Mouse (Mus musculus): ENCODE results near the gene Abca16.

Abca16 gene

DNA sequence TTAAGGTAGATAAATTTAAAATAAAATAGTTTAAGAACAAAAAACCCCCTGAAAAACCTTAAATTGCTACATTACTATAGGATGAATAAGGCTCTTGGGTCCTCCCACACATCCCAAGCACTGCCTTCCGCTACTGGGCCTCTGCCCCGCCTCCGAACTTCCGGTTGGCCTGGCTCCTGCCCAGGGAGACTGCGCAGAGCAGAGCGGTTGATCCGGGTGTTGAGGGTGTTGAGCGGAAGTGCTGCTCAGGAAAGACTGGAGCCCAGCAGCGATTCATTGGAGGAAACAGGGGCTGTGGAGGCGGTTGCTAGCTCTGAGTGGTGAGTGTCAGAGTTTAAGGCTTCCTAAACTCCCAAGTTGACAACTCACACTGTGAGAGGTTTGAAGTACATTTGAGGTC lies at the start of gene Abca16:
Gene Abca16 (plus strand): TSS at position 201 of the 400 bp plus-strand sequence.
- DNase-seq = no peak

DNA sequence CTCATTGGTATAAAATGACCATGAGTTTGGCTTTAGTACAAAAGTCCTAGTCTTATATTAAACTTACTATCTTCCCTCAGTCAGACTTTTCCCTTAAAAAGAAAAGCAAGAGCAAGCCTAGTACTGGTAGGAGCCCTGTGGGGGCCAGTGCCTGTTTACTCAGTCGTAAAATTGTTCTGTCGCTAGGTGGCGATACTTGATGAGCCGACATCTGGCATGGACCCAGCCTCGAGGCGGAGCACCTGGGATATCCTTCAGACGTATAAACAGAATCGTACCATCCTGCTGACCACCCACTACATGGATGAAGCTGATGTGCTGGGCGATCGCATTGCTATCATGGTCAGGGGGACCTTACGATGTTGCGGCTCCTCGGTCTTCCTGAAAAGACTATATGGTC lies 48.3 kb upstream of the Abca16 start:
- DNase-seq = no peak

DNA sequence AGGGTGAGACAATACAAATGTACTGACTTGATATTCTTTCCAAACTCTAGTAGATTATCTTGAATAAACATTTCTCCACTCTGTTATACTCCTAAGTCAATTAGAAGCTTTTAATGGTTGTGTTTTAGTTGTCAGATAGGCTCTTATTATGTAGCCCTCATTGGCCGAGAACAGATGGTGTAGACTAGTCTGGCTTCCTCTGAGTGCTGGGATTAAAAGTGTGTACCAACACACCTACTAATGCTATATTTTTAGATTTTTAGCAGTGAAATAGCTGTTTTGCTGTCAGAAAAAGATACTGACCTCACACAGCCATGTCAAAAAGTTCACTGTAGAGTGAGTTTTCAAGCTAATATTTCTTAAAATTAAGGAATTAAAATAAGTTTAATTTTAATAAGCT lies 2.9 kb downstream of the Abca16 start:
- DNase-seq = no peak

DNA sequence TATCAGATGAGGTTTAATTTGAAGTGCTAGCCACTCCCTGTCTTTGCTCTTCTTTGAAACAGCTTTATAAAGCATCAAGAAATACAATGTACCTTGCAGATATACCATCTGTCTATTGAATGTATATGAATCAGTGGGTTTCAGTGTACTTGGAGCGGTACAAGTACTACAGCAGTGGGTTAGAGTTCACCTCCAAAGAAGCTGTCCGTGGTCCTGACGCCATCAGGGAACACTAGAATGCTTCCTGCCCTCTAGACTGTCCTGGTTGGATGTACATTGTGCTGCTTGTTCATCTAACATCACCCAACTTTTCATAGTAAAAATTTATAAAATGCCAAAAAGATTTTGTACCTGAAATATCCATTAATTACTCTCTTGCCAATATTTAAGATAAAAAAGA lies 17.2 kb downstream of the Abca16 start:
- DNase-seq = no peak

DNA sequence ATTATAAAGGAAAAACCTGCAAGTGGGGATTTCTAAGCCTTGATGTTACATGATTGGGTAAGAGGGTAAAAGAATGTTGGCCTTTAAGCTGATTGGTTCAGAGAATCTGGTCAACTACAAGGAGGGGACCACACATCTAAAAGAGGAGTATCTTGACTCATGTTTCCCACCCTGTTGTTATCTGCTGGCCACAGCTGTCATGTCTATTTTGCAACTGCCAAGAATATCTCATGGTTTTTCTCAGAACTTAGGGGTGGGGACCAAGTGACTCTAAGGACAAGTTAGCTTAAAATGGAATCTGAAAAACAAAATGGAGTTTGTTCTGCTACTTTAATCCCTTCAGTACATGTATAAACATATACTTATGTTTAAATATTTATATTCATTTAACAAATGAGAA lies 22.0 kb downstream of the Abca16 start:
- no peak for DNase-seq

DNA sequence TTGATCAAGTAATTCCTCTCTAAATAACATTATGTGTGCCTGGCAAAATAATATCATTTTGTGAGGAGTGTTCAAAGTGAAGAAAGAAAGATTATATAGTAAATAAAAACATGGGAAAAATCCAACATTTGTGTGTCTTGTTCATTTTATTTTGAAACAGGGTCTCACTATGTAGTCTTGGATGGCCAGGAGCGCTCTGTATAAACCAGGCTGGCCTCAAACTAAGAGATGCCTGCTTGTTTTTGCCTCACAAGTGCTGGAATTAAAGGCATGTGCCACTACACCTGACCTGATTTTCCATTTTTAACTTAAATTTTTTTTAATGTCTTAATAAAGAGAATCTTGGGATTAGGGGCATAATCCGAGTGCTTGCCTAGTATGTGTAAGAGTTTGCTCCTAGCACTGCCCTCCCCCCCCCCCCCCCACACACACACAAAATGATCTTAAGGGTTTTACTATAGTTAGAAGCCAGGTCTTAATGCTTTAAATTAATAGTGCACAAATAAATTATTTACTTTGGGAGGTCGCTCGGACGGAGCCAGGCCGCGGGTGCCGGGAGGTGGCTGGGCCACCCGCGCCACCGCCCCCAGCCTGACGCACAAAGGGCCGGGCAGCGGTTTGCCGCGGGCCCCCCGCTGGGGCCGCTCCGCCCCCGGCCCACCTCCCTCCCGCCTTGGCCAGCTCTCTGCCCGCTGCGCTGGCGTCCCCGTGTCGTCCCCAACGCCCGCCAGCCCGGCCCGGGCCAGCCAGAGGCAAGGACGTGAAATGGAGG lies 94.6 kb downstream of the Abca16 start:
- DNase-seq = no peak

DNA sequence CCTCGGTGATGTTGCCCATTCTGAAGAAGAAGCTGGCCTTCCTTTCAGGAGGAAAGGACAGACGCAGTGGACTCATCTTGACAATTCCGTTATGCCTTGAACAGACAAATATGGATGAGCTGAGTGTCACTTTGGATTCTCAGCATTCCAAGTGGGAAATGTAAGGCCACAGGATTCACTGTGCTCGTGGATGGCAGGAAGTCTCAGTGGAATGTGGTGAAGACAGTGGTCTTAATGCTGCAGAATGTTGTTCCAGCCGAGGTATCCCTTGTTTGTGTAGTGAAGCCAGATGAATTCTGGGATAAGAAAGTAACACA lies 95.2 kb downstream of the Abca16 start:
- no peak for DNase-seq

DNA sequence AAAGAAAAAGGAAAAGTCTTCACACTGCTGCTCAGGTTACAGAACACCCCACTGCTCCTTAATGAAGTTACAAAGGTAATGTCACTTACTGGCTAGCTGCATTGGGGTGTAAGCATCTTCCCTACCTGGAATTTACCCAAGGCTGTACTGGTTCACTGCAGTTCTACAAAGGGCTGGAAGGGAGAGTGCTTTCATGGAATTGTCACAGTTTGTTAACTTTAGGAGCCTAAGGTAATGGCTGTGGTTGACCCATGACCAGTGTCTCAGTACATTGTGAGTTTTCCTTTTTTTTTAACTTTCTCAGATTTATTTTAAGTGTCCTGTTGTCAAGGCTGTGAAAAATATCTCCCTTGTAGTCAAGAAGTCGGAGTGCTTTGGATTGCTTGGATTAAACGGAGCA lies 125.4 kb downstream of the Abca16 start:
- DNase-seq = no peak

DNA sequence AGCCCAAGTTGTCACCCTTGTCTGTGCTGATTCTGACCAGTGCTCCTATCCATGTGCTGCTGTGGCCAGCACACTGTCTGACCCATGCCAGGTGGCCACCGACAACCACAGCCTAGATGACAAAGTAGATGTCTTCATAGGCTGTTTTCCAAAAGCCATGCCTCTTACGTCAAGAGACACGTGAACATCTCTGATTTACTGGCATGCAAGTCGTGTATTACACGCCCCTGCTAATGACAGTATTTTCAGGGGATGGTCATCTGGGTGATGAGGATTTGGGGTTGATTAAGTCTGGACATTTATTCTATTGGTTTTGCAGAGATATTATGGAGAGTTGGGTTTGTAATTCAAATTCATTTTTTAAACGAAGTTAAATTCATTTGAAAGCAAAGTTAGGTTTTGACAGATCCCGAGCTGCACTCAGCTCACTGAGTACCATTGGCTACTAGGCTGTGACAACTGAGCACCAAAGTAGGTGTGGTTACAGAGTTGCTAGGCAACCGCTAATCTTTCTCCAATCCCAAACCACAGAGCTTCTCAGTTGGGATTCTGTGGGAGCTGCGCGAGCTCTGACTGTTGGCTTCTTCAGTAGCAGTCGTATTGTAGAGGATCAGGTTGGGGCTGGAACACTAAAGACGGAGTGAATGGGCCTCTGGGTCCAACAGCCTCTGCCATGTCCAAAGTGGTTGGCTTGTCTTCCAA lies 143.2 kb downstream of the Abca16 start:
- DNase-seq = no peak

DNA sequence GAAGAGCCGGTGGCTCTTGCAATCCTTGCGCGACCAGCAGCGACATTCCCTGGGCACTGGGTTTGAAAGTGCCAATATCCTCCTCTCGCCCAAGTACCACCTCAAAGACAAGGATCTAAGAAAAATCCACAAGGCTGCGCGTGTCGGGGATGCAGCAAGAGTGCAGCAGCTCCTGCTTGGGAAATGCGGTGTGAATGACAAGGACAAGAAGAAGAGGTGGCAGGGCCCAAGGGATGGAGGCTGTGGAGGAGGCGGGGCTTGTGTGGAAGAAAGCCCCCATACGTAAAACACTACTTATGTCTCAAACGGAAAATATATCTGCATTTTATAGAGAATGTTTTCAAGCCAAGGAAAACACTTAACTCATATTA lies 143.7 kb downstream of the Abca16 start:
- no peak for DNase-seq

DNA sequence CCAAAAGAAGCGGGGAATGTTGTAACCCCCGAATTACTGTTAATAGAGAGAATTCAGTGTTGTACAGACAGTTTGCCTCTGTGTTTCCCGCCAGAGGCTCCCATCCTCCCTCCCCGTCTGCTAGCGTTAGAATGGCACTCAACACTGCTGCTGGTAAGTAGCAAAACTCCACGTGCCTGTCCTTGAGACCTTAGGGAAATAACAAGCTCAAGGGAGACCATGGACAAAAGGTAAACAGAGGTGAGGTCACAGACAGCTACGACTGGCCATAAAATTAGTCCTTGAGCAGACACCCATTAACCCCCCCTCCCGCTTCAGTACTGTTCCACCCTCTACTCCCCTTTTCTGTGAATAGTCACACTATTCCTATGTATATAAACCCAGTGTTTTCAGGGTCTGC lies 157.9 kb downstream of the Abca16 start:
- no peak for DNase-seq

DNA sequence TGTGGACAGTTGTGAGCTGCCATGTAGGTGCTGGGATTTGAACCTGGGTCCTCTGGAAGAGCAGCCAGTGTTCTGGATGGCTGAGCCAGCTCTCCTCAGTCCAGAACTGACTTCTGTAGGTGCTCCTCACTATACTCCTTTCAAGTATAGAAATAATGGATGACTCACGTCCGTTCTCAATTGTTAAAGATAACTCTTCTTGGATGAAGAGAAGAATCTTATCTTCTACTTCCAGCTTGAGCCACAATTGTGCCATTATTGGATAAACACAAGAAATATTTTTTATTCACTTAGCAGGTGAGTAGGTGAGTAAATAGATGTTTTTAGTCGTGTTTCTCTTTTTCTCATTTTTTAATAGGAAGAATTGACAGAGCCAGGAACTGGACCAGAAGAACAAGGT lies 167.1 kb downstream of the Abca16 start:
- no peak for DNase-seq

All from thymus, postnatal 36 days (tissue).